Mouse (Mus musculus) E14TG2a.4 (cell line): ENCODE results near the gene Mrpl18.
"Not testable (repeated sequence)": the region's sequence is repeated elsewhere in the genome, so short reads cannot be mapped to it uniquely, and the experiment has no call there.

ENCODE experiments used
- H3K27me3 ChIP-seq: 2 replicates; pipeline ENCODE4 v1.6.1; 2014; ENCODE audit warnings: low read length, control low read depth; ENCODE audit not compliant: insufficient read depth
- H3K36me3 ChIP-seq: 2 replicates; pipeline ENCODE4 v1.6.1; 2014; ENCODE audit warnings: low read length, control low read depth; ENCODE audit not compliant: insufficient read depth
- H3K4me1 ChIP-seq: replicated peaks from 2 replicates; pipeline ENCODE4 v1.6.1; 2014; ENCODE audit warnings: low read depth, low read length, control low read depth
- H3K4me3 ChIP-seq: replicated peaks from 2 replicates; pipeline ENCODE4 v1.5.1; 2014; ENCODE audit warnings: mild to moderate bottlenecking, low read length
- H3K9me3 ChIP-seq: 2 replicates; pipeline ENCODE4 v1.6.1; 2014; ENCODE audit warnings: low read length, control low read depth
- CTCF ChIP-seq: conservative IDR thresholded peaks from 2 replicates; pipeline ENCODE4 v1.5.1; 2014; ENCODE audit warnings: low read length
- NANOG ChIP-seq: IDR thresholded peaks from 2 replicates; pipeline ENCODE4 v1.6.1; 2014; ENCODE audit warnings: borderline replicate concordance, low read length, mixed read lengths
- POU5F1 ChIP-seq: IDR thresholded peaks from 2 replicates; pipeline ENCODE4 v1.6.1; 2014; ENCODE audit warnings: low read length, borderline replicate concordance

Mrpl18 gene

GRCm38 (mm10) chr17:12902291-12902690 lies 13.9 kb downstream of the Mrpl18 start:
- Histone ChIP-seq H3K27me3 (no peaks in the 10 kb centered on the region), H3K9me3 (no peaks in the 10 kb centered on the region), H3K4me3 (no peak overlapping the region), H3K36me3 (peaks cover 84% of the 10 kb centered on the region), H3K4me1 (peaks cover 33% of the 10 kb centered on the region)
- TF ChIP-seq NANOG = no peak
- no peak for TF ChIP-seq CTCF

GRCm38 (mm10) chr17:12898607-12899006 lies 17.5 kb downstream of the Mrpl18 start:
- H3K9me3 ChIP-seq, H3K4me3 ChIP-seq, H3K27me3 ChIP-seq: not testable (repeated sequence)
- Histone ChIP-seq H3K36me3 (peaks cover 93% of the 10 kb centered on the region), H3K4me1 (peaks cover 34% of the 10 kb centered on the region)

GRCm38 (mm10) chr17:12897674-12898073 lies 18.5 kb downstream of the Mrpl18 start:
- Histone ChIP-seq H3K9me3 (no peaks in the 10 kb centered on the region), H3K27me3 (no peaks in the 10 kb centered on the region), H3K4me1 (peaks cover 34% of the 10 kb centered on the region), H3K36me3 (peaks cover 93% of the 10 kb centered on the region), H3K4me3 (no peak overlapping the region)
- TF ChIP-seq CTCF (no peak), NANOG (no peak), POU5F1 (no peak)

- Histone ChIP-seq H3K4me3 (no peak overlapping the region), H3K9me3 (no peaks in the 10 kb centered on the region), H3K36me3 (peaks cover 98% of the 10 kb centered on the region), H3K4me1 (peaks cover 41% of the 10 kb centered on the region), H3K27me3 (no peaks in the 10 kb centered on the region)
- TF ChIP-seq NANOG (no peak), CTCF (no peak), POU5F1 (no peak)
Measured at GRCm38 (mm10) chr17:12892033-12892432, 24.1 kb downstream of the Mrpl18 start.

- H3K36me3 ChIP-seq = peaks cover 88% of the 10 kb centered on the region
- H3K4me3 ChIP-seq = no peak overlapping the region
- no peak for TF ChIP-seq POU5F1
- TF ChIP-seq NANOG = no peak
- TF ChIP-seq CTCF = no peak
- H3K27me3 ChIP-seq = no peaks in the 10 kb centered on the region
- peaks cover 49% of the 10 kb centered on the region for H3K4me1 ChIP-seq
- H3K9me3 ChIP-seq = no peaks in the 10 kb centered on the region
Measured at GRCm38 (mm10) chr17:12891054-12891453, 25.1 kb downstream of the Mrpl18 start.

DNA sequence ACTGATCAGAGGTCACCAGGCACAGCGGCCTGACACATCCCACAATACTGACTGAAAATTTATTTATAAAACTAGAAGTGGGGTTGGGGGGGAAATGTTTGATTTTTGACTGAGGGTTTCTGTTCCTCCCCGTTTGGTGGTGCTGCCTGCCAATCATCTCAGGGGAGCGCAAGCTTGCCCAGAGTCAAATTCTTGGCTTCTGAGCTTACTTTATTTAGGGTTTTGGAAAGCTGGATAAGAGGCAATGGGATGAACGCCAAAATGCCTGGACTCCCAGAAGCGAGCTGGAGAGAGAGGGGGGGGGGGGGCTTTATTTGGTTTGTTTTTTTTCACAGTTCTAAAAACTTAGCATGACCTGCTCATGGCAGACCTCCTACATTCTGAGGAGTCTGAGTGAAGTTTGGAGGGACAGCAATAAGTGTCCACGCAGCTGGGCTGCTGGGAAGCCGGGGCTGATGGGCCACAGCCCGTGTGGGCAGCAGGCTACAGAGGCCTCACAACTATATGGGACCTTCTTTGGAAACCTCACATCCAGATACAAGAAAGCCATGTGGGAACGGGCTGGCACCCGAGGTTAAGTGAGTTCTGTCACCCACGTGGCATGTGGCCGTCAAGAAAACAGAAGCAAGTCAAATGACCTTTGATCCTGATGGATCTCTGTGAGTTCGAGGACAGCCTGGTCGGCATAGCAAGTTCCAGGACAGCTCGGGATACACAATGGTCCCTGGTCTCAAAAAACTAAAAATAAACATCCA lies 28.9 kb downstream of the Mrpl18 start:
- Histone ChIP-seq H3K27me3 (no peaks in the 10 kb centered on the region), H3K4me3 (no peak overlapping the region), H3K36me3 (peaks cover 50% of the 10 kb centered on the region), H3K4me1 (peaks cover 68% of the 10 kb centered on the region), H3K9me3 (no peaks in the 10 kb centered on the region)
- no peak for TF ChIP-seq CTCF
- no peak for TF ChIP-seq NANOG
- no peak for TF ChIP-seq POU5F1

- Histone ChIP-seq H3K36me3 (peaks cover 44% of the 10 kb centered on the region), H3K4me1 (peaks cover 63% of the 10 kb centered on the region), H3K9me3 (no peaks in the 10 kb centered on the region), H3K27me3 (no peaks in the 10 kb centered on the region), H3K4me3 (no peak overlapping the region)
- no peak for TF ChIP-seq NANOG
- 0 out of 2 replicates have a peak, but pooled peaks have one; percentile 14 for TF ChIP-seq CTCF
Measured at GRCm38 (mm10) chr17:12886620-12887019, 29.5 kb downstream of the Mrpl18 start.

- Histone ChIP-seq H3K9me3 (no peaks in the 10 kb centered on the region), H3K27me3 (peaks cover 26% of the 10 kb centered on the region), H3K36me3 (no peaks in the 10 kb centered on the region), H3K4me1 (peaks cover 38% of the 10 kb centered on the region), H3K4me3 (no peak overlapping the region)
- peak; percentile 6; the same call in 1 of the 2 replicates for TF ChIP-seq CTCF
- no peak for TF ChIP-seq NANOG
Measured at GRCm38 (mm10) chr17:12881216-12881615, 34.9 kb downstream of the Mrpl18 start.

DNA sequence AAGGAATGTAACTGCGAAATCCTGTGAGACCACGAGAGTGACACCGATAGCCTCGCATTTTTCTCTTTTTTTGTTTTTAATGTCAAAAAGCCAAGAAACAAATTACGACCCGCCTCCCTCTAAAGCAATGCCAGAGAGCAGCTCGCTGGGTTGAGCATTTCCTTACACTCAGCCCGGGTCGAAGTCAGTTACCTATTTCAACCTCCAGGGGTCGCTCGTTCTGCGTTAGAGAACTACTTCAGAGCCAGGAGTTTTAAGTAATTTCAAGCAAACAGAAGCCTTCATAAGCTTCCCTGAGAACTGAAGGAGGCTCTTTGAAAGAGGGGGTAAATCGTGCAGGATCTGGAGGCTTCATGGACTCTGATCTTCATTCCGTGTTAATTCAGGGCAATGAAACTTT lies 36.0 kb downstream of the Mrpl18 start:
- Histone ChIP-seq H3K27me3 (peaks cover 33% of the 10 kb centered on the region), H3K4me3 (peak overlapping the region; percentile 50), H3K9me3 (no peaks in the 10 kb centered on the region), H3K36me3 (no peaks in the 10 kb centered on the region), H3K4me1 (peaks cover 31% of the 10 kb centered on the region)
- TF ChIP-seq NANOG (no peak), CTCF (peak; percentile 92)
